Mouse (Mus musculus) mammary gland, adult 2 months (tissue): ENCODE results near the gene Ccnk. TPM values are rescaled to one million over a fixed set of nuclear protein-coding genes. Genes with fewer than 3 reads are reported as not detected.

Experiments used
- polyA plus RNA-seq: library from polyadenylated mRNA; depleted of rRNA; stranded (reverse); fragments of >200 nt; gene quantifications from 2 replicates; pipeline ENCODE4 v1.2.3, GENCODE M21; 2012; ENCODE audit warnings: low replicate concordance; rRNA removed

The Ccnk gene
- 13.6 and 20.6 TPM in 2 replicates for polyA plus RNA-seq

GRCm38 (mm10) chr12:108179321-108180266 is at the start of gene Ccnk:
Gene Ccnk, plus strand, starts transcription at chr12:108179579.

GRCm38 (mm10) chr12:108179246-108179320 is 296 bp upstream of the Ccnk start, which contains the start of gene Setd3:
Gene Setd3, minus strand, starts transcription at chr12:108179314.

Other genes starting within 250 kb of the Ccnk start
- 9.3 and 57.2 TPM in 2 replicates for gene Bcl11b, start 176.0 kb upstream of the Ccnk start, polyA plus RNA-seq
- gene Setd3, start 265 bp upstream of the Ccnk start, polyA plus RNA-seq = 12.7 and 28.1 TPM in 2 replicates
- gene Ccdc85c, start 95.8 kb downstream of the Ccnk start, polyA plus RNA-seq = 11.7 and 14.9 TPM in 2 replicates
- 2.2 and 2.8 TPM in 2 replicates for gene Hhipl1, start 126.7 kb downstream of the Ccnk start, polyA plus RNA-seq
- gene Cyp46a1, start 154.8 kb downstream of the Ccnk start, polyA plus RNA-seq = 4.0 and 5.1 TPM in 2 replicates
- gene Eml1, start 191.4 kb downstream of the Ccnk start, polyA plus RNA-seq = 12.6 and 35.4 TPM in 2 replicates